Mouse (Mus musculus) hematopoietic multipotent progenitor cell, adult 10-12 weeks (in vitro differentiated cells): Measurements from ENCODE around the gene Txn1. TPM values are rescaled to one million over a fixed set of nuclear protein-coding genes. Genes with fewer than 3 reads are reported as not detected.

Experiments used
- polyA plus RNA-seq: library from polyadenylated mRNA; stranded (reverse); fragments of >175 nt; gene quantifications from 2 replicates; pipeline ENCODE4 v1.2.3, GENCODE M21; 2012; ENCODE audit warnings: low replicate concordance

Txn1 gene
- 6.1 and 31.1 TPM in 2 replicates for polyA plus RNA-seq

GRCm38 (mm10) chr4:57956029-57956960 lies at the start of gene Txn1:
TSS of gene Txn1 (minus strand) at chr4:57956411.

GRCm38 (mm10) chr4:57916201-57916661 lies 40.0 kb downstream of the Txn1 start, which contains the start of gene D630039A03Rik:
TSS of gene D630039A03Rik (minus strand) at chr4:57916297.

Other genes starting within 250 kb of the Txn1 start
- 11.8 and 17.9 TPM in 2 replicates for gene Akap2, start 238.8 kb downstream of the Txn1 start, polyA plus RNA-seq
- gene D630039A03Rik, start 40.1 kb downstream of the Txn1 start, polyA plus RNA-seq = 0.05 and 0.09 TPM in 2 replicates
- not detected in 2 replicates for gene Txndc8, start 52.7 kb upstream of the Txn1 start, polyA plus RNA-seq